Mouse (Mus musculus): ENCODE results near the gene Syt2.

Syt2 gene

DNA sequence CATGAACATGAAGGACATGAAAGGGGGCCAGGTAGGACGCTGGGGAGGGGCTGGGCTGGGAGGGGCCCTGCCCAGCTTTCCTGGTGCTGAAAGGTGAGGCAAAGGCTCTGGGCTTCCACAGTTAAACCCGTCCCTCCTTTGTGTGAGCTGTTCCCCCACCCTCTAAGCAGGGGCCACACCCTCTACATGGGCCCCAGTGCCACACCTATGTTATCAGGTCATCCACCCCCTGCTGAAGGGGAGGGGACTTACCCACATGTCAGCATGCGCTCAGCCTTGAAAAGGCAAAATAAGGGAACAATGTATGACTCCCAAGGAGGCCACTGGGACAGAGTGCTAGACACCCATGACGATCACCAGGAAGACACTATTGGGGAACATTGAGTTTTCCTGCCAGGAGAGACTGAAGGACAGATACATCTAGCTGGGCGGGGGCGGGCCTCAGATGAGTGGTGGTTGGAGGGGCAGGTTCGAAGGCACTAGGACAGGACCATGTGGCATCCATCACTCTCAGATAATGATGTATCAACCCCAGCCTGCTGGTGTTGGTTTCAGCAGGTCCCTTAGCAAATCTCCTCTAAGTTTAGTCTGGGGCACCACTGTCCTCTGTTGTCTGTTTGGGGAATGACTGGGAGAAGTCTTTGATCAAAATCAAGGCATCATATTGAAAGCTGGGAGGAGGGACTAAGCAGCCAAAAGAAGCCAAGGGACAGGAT is 95.6 kb downstream of the Syt2 start:
- DNase-seq (ENCODE audit: low read depth, low spot score), result no peak

DNA sequence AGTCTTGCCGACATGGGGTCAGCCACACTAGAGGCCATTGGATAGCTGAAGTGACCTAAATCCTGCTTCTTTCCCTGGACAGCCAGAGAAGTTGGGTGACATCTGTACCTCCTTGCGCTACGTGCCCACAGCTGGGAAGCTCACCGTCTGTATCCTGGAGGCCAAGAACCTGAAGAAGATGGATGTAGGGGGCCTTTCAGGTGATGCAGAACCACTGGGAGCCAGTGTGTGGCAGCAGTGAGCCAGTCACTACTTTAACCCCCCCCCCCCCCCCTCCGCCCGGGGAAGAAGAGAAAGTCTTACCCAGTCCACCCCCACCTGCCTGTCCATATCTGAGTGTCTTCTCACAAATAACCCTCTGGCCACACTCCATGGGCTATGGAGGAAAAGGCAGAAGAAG is 99.2 kb downstream of the Syt2 start:
- DNase-seq (ENCODE audit: low read depth, low spot score), result peak; percentile 31

DNA sequence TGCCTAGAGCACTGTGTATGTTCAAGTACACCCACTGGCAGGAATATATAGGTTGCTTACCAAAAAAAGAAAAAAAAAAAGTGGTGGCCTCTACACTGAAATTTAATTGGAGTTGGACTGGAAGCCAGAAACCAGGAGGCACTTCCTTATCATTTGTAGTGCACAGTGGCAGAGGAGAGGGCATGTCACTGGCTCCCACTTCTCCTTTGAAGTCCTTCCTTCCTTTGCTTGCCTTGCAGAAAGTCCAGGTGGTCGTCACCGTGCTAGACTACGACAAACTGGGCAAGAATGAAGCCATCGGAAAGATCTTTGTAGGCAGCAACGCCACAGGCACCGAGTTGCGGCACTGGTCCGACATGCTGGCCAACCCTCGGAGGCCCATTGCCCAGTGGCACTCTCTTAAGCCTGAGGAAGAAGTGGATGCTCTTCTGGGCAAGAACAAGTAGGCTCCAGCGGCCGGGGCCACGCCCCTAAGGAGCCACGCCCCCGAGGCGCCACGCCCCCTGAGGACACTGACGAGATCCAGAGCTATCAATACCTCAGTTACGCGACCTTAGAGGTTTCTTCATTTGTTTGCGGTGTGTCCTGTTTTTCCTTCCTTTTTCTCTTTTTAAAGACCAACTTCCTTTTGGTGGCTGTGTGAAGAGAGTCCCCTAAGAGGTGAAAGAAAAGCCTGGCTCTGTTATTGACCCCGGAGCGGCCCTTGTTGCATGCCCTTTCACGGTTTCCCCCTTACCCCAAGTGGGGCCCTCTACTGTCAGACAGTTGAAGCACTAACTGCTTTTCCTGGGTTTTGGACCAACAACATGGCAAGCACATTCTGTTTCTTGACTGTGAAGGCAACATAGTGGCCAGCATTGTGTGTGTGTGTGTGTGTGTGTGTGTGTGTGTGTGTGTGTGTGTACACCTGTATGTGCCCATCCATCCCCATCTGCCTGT is 101.0 kb downstream of the Syt2 start:
- DNase-seq (ENCODE audit: low read depth, low spot score), result no peak

DNA sequence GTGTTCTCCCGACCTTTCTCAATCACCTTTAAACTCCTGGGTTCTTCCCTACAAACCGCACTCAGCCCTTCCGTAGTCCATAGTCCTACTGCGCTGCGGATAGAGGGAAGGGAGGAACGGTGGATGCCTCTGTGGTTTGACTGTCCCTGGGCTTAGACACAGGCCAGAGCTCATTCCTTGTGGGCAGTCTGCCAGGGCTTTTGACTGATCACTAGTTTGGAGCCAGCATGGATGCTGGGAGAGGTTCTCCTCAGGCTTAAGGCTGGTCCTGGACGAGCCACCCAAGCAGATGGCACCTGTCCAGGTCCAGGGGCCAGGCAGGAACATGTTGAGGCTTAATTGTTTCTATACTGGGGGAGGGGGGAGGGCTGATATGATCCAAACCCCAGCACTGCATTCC is 103.4 kb downstream of the Syt2 start:
- no peak for DNase-seq (ENCODE audit: low read depth, low spot score)

DNA sequence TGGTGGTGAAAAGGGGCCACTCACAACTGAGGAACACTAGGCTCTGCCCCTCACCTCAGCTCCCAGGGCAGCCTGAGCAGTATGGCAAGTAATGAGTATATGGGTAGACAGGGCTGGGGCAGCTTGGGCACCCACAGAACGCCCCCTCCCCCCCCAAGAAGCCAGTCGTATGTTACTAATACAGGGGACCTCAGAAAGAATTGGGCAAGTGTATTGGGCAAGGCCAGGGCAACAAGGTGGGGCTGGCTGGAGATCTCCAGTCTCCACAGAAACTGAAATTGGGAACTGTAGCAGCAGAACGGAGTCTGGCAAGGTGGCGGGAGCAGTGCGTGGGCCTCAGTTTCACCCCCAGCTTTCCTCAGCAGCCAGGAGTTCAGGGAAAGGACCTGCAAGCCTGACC is 106.0 kb downstream of the Syt2 start:
- DNase-seq (ENCODE audit: low read depth, low spot score), result no peak

DNA sequence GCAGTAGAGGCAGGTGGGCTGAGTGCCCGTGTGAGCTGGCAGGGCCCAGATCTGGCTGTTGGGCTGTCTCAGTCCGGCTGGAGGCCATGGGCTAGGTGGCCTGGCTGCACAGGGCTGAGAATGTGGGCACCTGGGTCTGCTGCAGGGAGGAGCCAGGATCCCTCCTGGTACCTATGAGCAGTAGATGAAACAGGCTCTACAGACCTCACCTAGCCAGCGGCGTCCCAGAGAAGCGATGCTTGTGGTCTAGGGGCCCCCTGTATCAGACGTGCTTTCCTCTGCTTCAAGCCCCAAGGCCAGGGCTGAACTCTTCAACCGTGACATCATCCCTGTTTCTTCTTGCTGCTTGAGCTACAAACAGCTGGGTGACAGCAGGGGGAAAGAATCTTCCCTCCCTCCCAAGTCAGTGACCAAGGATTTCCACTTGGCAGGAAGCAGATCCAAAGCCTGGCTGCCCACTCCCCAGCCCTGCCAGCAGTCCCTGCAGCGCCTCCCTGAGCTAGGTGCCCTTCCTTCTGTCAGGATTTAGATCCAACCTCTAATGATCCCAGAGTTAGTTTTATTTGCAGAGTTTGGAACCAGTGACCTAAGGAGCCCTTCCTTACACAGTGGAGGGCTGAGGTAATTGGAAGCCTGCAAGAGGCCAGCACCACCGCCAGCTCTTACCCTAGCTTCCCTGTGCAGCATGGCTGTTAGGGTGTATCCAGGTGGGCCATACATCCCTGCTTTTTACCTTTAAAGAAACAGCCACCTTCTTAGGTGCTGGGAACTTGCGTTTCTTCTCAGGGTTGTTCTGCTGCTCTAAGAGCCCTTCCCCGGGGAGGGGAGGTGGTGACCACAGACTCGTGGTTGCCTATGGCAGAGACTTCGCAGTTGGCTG is 107.5 kb downstream of the Syt2 start:
- DNase-seq (ENCODE audit: low read depth, low spot score), result no peak

DNA sequence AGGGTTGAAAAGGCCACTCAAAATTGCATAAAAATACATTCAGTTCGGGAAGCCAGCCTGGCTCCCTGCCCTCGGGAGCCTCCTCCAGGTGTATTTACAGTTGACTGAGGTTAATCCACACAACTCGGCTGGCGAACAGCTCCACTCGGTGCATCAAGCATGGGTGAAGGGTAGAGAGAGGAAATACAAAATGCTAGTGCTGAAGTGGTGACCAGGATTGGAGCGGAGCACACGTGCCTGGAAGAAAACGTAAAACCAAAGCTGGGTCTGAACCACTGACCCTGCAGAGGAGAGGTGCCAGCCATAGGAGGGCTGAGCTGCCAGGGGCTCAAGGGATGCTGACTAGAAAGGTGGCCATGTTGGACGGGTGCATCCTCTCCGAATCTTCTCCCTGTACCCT is 108.3 kb downstream of the Syt2 start:
- no peak for DNase-seq (ENCODE audit: low read depth, low spot score)

DNA sequence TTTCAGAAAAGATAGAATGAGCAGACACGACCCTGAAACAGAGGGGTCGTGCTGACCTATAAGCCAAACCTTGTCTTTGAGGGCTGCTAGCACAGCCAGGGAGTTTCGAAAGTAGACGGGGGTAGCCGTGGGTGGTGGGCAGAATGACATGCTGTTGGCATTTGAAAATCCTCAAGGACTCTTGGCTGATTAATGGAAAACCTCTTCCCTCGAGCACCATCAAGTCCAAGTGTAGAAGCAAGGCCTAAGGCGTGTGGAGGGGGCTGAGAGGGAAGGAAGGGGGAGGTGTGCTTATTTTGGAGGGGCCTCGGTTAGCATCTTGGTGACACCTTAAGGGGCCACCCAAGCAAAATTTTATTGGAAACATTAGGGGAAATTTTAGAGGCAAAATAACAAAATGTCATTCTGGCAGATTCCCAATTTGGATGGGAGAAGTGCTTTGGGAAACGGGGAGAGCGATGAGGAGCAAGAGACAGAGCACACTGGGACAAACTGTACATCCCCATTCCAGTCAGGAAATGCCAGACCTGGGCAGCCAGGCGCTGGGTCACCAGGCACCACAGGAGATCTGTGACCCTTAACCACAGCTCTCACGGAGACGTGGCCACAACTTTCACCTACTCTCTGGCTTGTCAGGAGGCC is 109.2 kb downstream of the Syt2 start:
- no peak for DNase-seq (ENCODE audit: low read depth, low spot score)

DNA sequence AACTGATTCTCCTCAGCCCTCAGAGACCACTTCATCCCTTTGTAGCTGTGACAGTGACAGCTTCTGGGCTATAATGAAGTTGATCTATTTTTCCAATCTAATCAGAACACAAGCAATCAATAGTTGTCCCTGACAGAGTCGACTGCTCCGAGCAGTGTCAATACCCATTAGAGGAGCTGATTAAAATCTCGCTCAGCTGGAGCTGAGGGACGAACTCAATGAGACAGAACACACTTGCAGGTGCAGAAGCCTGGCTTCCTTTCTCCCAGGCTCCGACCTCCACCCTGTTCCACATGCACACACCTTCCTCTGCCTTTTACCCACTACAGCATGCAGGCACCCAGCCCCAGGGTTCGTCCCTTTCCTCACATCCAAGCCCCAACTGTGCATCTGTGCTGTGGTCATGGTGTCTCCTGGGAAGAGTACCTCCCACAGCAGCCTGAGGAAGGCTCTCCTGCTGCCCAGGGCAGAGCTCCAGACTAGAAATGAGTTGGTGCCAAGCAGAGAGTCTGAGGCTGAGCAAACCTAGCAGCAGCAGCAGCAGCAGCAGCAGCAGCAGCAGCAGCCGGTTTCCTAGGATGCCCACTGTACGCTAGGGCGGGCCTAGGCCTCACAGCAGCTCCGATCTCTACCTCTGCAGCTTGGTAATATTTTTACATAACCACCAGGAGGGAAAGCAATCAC is 109.9 kb downstream of the Syt2 start:
- DNase-seq (ENCODE audit: low read depth, low spot score), result no peak

DNA sequence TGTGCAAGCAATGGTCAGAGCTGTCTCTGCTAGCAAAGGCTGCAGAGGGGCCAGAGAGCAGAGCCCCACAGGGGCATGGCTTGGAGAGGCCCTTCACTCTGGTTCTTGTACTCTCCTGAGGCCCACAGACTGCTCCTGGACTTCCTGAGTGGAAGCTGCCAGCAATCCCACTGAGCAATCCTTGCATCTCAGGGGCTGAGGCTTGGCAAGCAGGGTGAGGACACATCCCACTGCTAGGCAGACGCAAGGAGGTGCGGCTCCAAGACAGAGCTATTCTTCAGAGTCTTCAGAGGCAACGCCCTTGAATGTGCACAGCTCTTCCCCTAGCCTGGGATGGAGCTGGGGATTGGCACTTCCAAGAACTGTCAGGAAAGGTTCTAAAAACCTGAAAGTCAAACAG is 110.8 kb downstream of the Syt2 start:
- no peak for DNase-seq (ENCODE audit: low read depth, low spot score)

DNA sequence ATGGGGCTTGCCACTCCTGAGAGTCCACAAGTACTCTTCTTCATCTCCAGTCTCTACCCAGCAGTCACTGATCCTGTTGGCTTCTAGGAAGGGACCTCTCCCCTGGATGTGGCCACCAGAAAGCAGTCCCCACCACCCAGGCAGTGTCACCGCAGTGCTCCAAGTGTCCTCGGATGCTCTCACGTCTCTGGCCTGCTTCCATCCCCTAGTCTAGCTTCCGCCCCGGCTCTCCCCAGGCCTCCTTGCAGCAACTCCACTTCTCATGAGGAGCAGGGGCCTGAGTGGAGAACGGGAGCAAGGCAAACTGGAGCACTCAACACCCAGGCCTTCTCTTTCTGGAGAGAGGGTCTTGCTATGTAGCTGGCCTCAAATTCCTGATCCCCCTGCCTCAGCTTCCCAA is 112.7 kb downstream of the Syt2 start:
- DNase-seq (ENCODE audit: low read depth, low spot score), result no peak

DNA sequence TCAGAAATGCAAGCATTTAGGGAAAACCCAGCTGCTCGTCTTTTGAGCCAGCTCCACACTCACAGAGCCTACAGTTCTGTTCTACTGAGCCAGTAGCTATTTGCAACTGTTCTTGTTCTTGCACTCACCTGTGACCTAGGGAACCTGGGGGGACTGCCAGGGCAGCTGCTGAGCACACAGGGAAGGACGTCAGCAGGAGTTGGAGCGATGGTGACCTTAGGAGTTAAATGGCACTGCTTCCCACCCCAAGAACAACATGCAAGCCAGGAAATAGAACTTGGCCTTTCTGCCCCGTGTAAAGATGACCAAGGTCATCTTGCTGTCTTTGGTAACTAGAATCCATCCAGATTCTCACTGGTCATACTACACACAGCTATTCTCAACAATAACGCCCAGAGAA is 114.2 kb downstream of the Syt2 start:
- DNase-seq (ENCODE audit: low read depth, low spot score), result no peak

DNA sequence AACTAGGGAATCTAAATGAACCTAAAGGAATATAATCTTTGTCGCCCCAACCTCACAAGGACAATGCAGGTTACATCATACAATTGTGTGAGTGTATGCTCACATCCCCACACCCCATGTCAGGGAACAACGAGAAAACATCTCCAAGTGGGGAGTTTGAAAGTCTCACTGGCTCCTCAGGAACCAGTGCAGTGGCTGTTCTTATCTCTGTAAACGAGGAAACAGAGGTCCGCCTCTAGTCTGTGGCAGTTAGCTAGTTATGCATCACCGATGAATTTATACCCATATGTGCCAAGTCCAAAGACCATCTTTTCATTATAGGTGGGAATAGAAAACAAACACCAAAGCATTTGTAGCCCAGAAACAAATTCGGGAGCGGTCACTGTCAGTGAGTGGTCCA is 115.1 kb downstream of the Syt2 start:
- no peak for DNase-seq (ENCODE audit: low read depth, low spot score)

DNA sequence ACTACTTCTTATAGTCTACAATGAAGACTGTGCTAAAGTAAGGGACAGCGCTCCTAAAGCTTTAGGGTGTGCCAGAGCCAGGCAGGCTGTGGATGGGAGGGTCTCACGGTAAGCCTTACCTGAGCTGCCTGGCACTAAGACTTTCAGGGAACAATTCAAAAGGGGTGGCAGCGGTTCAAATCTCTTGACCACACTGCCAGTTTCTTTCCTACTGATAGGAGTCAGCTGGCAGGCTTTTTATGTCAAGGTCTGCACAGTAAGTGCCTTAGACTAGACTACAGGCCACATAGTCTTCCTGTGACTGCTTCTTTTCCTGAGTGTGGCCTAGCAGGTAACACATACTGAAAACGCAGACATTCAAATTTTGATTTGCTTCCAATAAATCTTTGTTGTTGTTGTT is 116.8 kb downstream of the Syt2 start:
- no peak for DNase-seq (ENCODE audit: low read depth, low spot score)

DNA sequence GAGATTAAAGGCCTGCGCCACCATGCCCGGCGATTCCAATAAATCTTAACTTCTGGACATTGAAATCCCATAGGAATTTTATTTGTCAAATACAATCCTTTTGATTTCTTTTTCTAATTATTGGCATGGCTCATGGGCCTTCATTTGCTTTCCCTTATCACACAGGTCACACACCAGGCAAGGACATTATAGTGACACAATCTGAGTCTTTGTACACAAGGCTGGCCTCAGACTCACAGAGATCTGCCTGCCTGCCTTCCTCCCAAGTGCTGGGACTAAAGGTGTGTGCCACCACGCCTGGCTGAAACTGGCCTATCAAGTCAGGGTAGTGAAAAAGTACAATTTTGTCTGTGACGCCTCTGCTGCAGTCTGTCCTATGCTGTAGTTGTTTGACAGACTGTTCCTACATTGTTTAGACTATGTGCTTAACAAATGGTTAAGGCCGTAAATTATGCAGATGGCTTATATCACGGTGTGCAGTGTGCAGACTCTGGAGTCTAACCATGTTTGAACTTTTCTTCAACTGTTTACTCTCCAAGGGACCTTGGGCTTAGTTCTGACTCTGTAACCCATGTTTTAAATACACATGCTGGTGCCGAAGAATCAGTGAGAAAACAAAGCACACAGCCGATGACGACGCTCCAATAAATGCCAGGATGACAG is 117.4 kb downstream of the Syt2 start:
- DNase-seq (ENCODE audit: low read depth, low spot score), result no peak

DNA sequence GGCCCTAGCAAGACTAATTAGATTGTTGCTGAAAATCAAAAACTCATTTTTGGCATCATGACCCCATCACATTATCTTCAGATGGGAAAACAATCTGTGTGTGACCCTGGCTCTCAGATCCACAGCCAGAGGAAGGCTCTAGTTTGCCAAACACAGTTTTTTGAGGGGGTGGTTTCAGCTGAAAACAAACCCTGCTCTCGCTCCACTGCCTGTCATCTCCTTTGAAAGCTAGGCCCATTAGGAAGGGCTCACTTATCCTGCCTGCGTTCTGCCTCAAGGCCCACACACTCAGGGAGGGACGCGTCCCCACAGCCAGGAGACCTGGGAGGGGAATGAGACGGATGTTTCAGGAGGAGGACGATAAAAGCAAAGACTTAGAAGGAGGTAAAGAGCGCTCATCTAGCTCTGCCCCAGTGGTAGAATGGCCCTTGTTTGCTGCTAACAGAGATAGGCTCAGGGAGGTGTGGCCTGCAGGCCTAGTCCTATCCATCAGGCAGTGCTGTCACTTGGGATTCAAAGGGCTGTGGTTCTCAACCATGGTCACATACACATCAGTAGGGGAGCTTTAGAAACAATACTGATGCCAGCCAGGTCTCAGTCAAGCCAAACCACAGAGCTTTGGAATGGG is 118.5 kb downstream of the Syt2 start:
- DNase-seq (ENCODE audit: low read depth, low spot score), result no peak

DNA sequence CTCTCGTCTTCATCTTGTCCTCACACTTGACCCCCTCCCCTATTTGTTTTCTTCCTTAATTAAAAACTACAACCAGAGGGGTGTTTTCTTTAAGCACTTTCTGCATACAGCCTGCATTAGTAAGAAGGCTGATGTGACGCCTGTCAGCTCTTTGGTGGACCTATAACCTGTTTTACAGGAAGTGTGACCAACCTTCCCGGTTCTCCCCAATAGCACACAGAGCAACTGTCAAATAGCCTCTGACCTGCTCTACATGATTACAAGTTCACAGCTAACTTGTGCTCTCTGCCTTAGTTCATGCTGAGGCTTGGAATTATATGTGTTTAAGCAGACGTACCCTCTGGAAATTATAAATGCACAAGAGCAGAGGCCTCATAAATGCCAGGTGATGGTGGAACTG is 120.0 kb downstream of the Syt2 start:
- no peak for DNase-seq (ENCODE audit: low read depth, low spot score)

DNA sequence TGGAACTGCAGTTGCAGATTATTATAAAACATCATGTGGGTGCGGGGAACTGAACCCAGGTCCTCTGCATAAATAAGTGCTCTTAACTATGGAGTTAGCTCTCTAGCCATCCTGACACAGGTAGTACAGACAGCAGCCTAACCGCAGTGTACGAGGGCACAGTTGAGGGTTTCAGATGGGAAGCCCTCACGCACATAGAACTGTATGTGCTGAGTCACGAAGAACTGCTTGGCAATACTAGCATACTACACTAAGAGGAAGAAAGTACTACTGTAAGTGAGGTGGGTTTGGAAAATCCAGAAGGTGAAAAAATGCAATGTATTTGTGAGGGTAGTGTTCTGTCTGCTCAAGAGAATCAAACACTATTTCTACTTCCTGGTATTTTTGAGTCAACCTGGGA is 123.8 kb downstream of the Syt2 start:
- no peak for DNase-seq (ENCODE audit: low read depth, low spot score)

DNA sequence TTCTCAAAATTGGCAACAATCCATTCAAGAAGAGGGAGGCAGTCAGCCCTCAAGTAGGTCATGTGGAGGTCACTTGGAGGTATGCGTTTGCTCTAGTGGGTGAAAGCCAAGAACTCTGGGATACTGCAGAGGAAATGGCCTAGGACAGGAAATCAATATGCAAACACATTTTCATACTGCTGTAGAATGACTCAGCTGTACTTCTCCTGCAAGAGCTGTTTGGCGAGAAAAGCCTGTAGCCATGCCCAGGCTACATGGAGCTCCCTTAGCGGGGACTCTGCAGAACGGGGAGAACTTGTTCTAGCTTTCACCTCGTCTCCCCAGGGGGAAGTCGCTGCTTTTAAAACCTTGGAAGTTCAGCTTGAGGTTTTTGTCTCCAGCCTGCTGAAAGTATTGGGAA is 124.9 kb downstream of the Syt2 start:
- no peak for DNase-seq (ENCODE audit: low read depth, low spot score)

DNA sequence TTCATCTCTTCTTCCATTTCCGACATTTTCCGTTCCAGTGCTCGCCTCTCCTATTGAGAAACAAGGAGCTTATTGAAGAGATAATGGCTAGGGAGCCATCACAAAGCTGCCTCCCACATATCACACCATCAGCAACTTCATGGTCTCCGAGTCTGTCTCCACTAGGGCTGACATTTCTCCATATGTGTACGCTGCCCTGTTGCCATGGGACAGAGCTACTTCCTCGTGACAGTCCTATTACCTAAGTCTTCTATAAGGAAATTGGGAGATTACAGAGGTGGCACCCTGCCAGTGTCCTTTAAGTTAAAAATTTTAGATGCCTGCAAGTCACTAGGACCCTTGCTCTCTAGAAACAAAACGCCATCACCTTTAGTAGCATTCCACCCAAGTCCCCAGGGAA is 125.5 kb downstream of the Syt2 start:
- no peak for DNase-seq (ENCODE audit: low read depth, low spot score)

All from retina, postnatal 7 days (tissue).